Mouse (Mus musculus) spleen, embryonic (tissue): ENCODE measurements around the gene Commd4.
"Not testable (repeated sequence)": the region's sequence is repeated elsewhere in the genome, so short reads cannot be mapped to it uniquely, and the experiment has no call there.

Source experiments
- CTCF ChIA-PET: fragments of 350-600 bp; sonication (Branson Sonifier 250); formaldehyde crosslinking; loops from one replicate; lab custom pipeline; 2022; lab: Charles Lee

The Commd4 gene

GRCm38 (mm10) chr9:57158013-57158470 lies at the start of gene Commd4:
Commd4 (minus strand) TSS chr9:57158331.
- CTCF ChIA-PET, result interaction anchor here (1.9 kb wide), 1 partner anchor 9 kb away, joined by 6 read pairs; no protein-coding TSS in a partner anchor

DNA sequence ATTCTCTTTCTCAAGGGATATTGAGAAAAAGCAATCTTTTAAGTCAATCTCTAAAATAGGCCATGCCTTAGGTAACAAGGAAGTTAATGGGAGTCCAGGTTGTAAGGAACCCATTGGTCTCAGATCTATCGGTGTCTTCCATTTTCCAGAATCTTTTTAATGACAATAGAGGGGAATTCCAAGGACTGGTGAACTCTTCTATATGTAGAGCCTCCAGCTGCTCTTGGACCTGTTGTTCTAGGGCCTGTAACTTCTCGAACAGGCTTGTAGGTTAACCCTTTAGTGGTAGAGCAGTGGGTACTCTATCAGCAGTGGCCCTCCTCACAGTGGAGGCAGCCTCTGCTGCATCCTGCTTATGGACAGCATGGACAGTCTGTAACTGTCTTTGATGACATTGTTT lies 48.8 kb upstream of the Commd4 start:
- CTCF ChIA-PET, result no interaction called here

DNA sequence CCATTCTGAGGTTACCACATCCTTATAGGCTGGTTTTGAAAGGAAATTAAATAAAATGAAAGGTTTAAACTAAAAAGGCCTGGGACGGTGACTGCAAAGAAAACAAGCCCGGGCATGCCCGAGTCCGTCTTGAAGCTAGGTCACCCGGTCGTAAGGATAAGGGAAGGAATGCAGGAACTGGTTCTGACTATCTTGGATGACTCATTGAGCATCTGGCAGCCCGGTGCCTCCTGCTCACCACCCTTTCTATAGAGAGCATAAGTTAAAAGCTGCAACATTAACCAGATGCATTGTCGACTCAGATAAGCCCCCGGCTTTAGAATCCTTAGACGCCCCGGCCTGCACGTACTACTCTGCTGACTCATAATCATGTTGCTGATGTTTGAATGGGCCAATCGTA lies 45.4 kb upstream of the Commd4 start:
- CTCF ChIA-PET, result not testable (repeated sequence)

GRCm38 (mm10) chr9:57202981-57203380 lies 44.9 kb upstream of the Commd4 start:
- CTCF ChIA-PET, result no interaction called here

- CTCF ChIA-PET, result no interaction called here
These were observed 39.3 kb upstream of the Commd4 start for GRCm38 (mm10) chr9:57197414-57197813.

DNA sequence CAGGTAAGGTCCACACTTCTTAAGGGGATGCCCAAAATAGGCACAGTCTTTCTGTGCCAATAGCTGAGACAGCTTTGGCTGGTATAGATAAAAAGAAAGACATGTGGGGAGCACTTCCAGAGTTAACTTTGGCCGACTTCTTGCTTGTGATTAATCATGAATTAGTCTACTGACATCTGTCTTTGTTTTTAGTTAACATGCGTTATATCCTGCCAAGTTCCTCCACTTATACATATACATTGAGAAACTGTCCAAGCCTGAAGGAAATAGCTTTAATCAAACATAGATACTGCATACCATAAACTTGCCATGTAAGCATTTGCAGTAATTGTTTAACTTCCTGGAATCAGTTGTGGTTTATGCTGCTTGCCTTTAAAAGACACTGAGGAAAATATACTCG lies 38.6 kb upstream of the Commd4 start:
- CTCF ChIA-PET, result no interaction called here

- CTCF ChIA-PET, result no interaction called here
These were observed 10.3 kb upstream of the Commd4 start for GRCm38 (mm10) chr9:57168411-57168810.

DNA sequence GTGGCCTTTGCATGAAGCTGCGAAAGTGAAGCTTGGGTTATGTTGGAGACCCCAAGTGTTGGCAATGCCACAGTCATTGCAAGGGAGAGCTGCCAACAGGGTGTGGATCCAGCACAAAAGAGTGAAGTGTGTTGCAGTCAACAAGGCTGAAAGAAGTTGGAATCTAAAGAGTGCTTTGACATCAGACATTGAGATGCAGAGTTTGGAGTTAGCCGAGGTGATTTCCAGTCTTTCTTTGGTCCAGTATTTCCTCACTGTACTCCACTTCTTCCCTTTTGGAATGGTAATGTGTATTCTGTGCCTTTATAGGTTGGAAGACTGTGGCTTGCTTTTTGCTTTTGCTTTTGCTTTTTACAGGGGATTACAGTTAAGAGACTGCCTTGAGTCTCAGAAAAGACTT lies 8.0 kb upstream of the Commd4 start:
- CTCF ChIA-PET, result no interaction called here

GRCm38 (mm10) chr9:57163137-57163536 lies 5.0 kb upstream of the Commd4 start:
- CTCF ChIA-PET, result no interaction called here

DNA sequence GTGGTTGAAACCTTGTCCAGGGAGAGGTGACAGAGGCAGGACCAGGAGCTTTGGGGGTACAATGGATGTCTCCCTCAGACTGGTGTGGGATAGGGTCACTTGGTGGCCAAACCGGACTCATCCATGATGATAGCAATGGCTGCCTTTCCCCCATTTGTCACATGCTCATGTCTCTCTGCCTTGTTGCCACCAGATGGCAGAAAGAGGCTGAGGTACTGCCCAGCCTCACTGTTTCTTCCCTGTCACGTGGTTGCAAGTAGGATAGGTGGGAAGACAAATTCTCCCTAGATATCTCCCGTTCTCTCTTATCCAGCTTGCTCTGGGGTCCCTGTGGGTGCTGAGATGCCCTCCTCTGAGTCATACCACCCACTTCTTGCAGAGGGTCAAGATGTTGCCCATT lies 4.4 kb upstream of the Commd4 start:
- CTCF ChIA-PET, result no interaction called here

DNA sequence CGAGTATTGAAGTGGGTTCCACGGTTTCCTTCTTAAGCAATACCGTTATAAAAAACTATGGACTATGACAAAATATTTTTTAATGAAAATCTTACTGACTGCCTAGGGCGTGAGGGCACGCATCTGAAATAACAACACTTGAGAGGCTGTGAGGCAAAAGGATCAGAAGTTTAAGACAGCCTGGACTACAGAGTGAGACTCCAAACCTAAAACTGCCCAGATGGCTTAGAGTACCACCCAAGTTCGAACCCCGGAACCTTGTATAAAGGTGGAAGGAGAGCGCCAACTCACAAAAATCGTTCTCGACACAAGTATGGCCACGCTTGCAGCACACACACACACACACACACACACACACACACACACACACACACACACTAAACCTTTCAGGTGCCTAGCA lies 375 bp upstream of the Commd4 start:
- CTCF ChIA-PET, result interaction anchor here (1.9 kb wide), 1 partner anchor 9 kb away, joined by 6 read pairs; no protein-coding TSS in a partner anchor

GRCm38 (mm10) chr9:57157499-57157898 lies 632 bp downstream of the Commd4 start:
- CTCF ChIA-PET, result interaction anchor here (1.9 kb wide), 1 partner anchor 8 kb away, joined by 6 read pairs; no protein-coding TSS in a partner anchor

DNA sequence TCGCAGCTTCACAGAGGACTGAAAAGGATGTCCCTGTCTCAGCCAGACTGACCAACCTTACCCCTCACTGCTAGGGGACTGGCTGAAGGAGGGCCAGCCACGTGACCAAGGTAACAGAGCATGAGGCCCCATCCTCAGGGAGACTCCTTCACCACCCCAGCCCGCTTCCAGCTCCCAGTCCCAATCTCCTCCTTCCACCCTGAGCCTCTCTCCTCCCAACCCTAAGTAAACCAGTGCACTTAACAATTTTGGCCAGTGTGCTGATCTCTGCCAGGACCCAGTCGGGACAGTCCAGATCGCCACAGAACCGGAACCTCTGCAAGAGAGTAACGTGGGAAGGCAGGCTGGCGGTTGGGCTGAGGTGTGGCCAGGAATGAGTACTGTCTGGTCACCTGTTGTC lies 1.3 kb downstream of the Commd4 start:
- CTCF ChIA-PET, result no interaction called here

DNA sequence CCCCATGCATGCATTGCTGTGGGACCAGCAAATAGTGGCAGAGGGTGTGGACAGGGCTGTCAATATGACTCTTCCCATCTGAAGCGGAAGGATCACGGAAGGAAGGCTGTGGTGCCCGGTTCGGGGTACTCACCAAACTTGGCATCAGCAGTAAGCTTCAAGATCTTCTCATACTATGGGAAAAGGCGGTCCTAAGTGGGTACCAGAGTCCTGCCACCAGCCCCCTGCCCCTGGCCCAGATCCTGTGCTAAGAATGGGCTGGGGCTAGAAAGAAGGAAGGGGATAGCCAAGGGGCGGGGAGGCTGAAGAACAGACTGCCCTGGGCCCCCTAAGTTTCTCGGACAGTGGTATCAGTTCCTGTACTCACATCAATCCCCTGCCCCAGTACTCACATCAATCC lies 1.7 kb downstream of the Commd4 start:
- CTCF ChIA-PET, result no interaction called here

GRCm38 (mm10) chr9:57152331-57152730 lies 5.8 kb downstream of the Commd4 start:
- CTCF ChIA-PET, result no interaction called here

- CTCF ChIA-PET, result interaction anchor here (2.0 kb wide), 1 partner anchor 8 kb away, joined by 6 read pairs; the partner anchor contains the start of gene Commd4
These were observed 7.9 kb downstream of the Commd4 start for GRCm38 (mm10) chr9:57150192-57150591.

DNA sequence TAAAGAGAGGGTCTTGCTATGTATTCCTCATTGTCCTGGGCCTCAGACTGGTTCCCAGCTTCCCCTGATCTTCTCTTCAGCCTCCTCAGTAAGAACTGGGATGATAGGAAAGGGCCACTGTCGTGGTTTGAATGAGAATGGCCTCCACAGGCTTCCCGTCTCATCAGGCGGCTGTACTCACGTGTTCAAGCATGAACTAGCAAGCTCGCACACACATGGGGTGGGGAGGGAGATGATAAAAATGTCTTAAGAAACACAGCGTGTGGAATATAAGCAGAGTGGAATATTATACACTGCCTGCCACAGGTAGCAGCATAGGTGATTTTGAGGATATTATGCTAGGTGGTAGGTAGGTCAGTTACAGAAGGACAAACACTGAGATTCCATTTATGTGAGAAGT lies 9.1 kb downstream of the Commd4 start:
- CTCF ChIA-PET, result interaction anchor here (2.0 kb wide), 1 partner anchor 9 kb away, joined by 6 read pairs; the partner anchor contains the start of gene Commd4

GRCm38 (mm10) chr9:57148144-57148878 lies 9.8 kb downstream of the Commd4 start, which contains the start of gene Neil1:
Neil1 (minus strand) TSS chr9:57148305.
- CTCF ChIA-PET, result interaction anchor here (0.8 to 2.0 kb wide), 2 partner anchors 10 to 17 kb away, joined by 3 to 6 read pairs; partner anchors contain the start of gene Commd4

DNA sequence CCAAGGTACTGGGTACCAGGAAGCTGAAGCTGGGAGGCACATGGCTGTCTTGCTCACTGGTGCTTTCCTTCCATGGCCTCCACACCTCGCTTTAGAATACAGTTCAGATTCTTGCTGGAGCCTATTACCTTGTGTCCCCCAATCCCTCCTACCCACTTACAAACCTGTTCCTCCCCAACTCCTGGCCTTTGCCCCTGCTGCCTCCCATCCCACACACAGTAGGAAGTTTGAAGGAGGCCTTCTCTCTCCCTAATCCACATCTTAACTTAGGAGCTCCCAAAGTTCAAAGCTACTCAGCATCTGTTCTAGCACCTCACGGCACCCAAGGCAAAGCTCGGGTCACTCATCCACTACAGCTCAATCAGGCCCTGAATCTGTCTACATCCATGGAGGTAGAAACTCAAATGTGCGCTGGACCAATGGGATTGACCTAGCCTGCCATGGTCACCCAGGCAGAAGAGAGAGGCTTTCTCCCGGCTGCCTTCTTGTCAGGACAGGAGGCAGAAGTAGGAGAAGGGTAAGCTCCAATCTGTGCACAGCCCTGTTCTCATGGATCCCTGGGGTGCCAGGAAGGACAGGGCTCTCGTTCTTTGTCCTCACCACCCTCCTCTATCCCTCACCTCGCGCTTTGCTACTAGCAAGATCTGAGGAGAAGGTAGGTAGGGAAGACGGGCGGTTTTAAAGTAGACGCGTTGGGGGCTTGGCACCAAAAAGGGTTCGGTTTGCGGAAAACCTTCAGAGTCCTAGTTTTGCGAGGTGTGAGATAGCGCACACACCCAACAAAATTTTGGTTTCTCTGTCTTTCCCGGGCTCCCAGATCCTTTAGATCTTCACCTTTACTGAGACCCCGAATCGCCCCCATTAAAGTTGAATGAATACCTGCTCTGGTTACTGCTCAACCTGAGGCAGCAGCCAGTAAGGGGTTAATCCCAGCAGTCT lies 10.7 kb downstream of the Commd4 start:
- CTCF ChIA-PET, result interaction anchor here (0.6 to 0.8 kb wide), 2 partner anchors 16 to 70 kb away, joined by 3 read pairs; no protein-coding TSS in a partner anchor

DNA sequence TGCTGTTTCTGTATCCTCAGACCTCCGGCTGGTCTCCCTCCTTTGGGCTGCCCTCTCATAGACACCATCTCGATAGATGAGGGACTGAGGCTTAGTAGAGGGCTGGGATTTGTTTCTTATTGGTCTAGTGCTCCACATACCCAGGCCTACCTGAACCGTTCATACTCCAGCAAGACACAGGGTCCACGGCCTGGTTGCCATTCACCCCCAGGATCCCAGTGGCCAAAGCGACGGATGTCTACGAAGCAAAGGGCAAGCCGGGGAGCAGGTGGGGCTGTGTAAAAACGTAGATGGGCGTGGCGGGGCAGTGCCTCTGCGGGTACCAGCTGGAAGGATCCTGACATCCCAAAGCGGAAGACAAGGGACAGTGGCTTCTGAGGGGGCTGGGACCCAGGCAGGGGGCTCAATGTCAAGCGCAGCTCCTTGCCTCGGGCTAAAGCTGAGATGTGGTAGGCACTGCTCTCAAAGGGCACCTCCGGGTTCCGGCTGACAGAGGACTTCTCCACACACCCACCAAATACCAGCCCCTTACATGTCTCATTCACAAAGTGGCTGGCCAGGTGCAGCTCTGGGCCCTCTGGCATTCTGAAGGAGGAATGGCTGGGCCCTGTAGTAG lies 11.6 kb downstream of the Commd4 start:
- CTCF ChIA-PET, result no interaction called here

- CTCF ChIA-PET, result no interaction called here
These were observed 13.3 kb downstream of the Commd4 start for GRCm38 (mm10) chr9:57144830-57145229.
